Mouse (Mus musculus): ENCODE measurements around the gene Grik2. TPM values are rescaled to one million over a fixed set of nuclear protein-coding genes. Genes with fewer than 3 reads are reported as not detected.

Gene Grik2
- total and polyA plus RNA-seq, 2 experiments from 2014 or later = 30.2 to 102 TPM

GRCm38 (mm10) chr10:49788914-49789313, 348 bp upstream of the Grik2 start:
- Histone ChIP-seq H3K4me1 (ENCODE audit: insufficient read depth) (peaks cover 7% of the 10 kb centered on the region; the same call in 1 of the 2 replicates), H3K4me2 (ENCODE audit: low read depth) (peak overlapping the region; percentile 54), H3K36me3 (ENCODE audit: insufficient read depth) (no peaks in the 10 kb centered on the region), H3K27me3 (ENCODE audit: insufficient read depth, low read length) (no peaks in the 10 kb centered on the region), H3K27ac (ENCODE audit: low read depth, low read length) (peak overlapping the region; percentile 86), H3K9me3 (ENCODE audit: low read length) (no peaks in the 10 kb centered on the region), H3K4me3 (ENCODE audit: low read depth, low read length) (peak overlapping the region; percentile 92), H3K9ac (peak overlapping the region; percentile 90)
- 11% methylated on average over 5 of the region's 5 CpGs for WGBS
- no peak for TF ChIP-seq CTCF (IDR thresholded peaks at IDR 0.05; ENCODE audit: low read depth)
- DNase-seq (no peak), ATAC-seq (peak; percentile 61)

GRCm38 (mm10) chr10:49786630-49787029, 1.9 kb downstream of the Grik2 start:
- Histone ChIP-seq H3K4me2 (ENCODE audit: low read depth) (peak overlapping the region; percentile 54), H3K4me3 (ENCODE audit: low read depth, low read length) (peak overlapping the region; percentile 92), H3K9ac (peak overlapping the region; percentile 43), H3K27me3 (ENCODE audit: insufficient read depth, low read length) (no peaks in the 10 kb centered on the region), H3K9me3 (ENCODE audit: low read length) (no peaks in the 10 kb centered on the region), H3K4me1 (ENCODE audit: insufficient read depth) (peaks cover 7% of the 10 kb centered on the region; the same call in 1 of the 2 replicates), H3K36me3 (ENCODE audit: insufficient read depth) (no peaks in the 10 kb centered on the region), H3K27ac (ENCODE audit: low read depth, low read length) (no peak overlapping the region)
- no peak for ATAC-seq
- DNase-seq = peak; percentile 62
- 12% methylated on average over 3 of the region's 3 CpGs for WGBS
- TF ChIP-seq CTCF (IDR thresholded peaks at IDR 0.05; ENCODE audit: low read depth) = peak; percentile 44

GRCm38 (mm10) chr10:49785477-49785876, 3.1 kb downstream of the Grik2 start:
- Histone ChIP-seq H3K4me2 (ENCODE audit: low read depth) (peak overlapping the region; percentile 38), H3K27me3 (ENCODE audit: insufficient read depth, low read length) (no peaks in the 10 kb centered on the region), H3K4me1 (ENCODE audit: insufficient read depth) (peaks cover 7% of the 10 kb centered on the region; the same call in 1 of the 2 replicates), H3K4me3 (ENCODE audit: low read depth, low read length) (peak overlapping the region; percentile 92), H3K27ac (ENCODE audit: low read depth, low read length) (no peak overlapping the region), H3K36me3 (ENCODE audit: insufficient read depth) (no peaks in the 10 kb centered on the region), H3K9me3 (ENCODE audit: low read length) (no peaks in the 10 kb centered on the region), H3K9ac (peak overlapping the region; percentile 18; the same call in 1 of the 2 replicates)
- whole genome bisulfite sequencing = 41% methylated on average over 2 of the region's 2 CpGs
- no peak for TF ChIP-seq CTCF (IDR thresholded peaks at IDR 0.05; ENCODE audit: low read depth)
- ATAC-seq = no peak
- no peak for DNase-seq

- ATAC-seq (no peak), DNase-seq (peak; percentile 81)
- WGBS = 6% methylated on average over 2 of the region's 2 CpGs
- H3K27ac ChIP-seq (ENCODE audit: low read depth, low read length) = no peak overlapping the region
- no peak overlapping the region; the same call in 1 of the 2 replicates for H3K9ac ChIP-seq
- TF ChIP-seq CTCF (IDR thresholded peaks at IDR 0.05; ENCODE audit: low read depth) = peak; percentile 82
- no peaks in the 10 kb centered on the region for H3K36me3 ChIP-seq (ENCODE audit: insufficient read depth)
- H3K9me3 ChIP-seq (ENCODE audit: low read length) = no peaks in the 10 kb centered on the region
- H3K4me3 ChIP-seq (ENCODE audit: low read depth, low read length) = peak overlapping the region; percentile 92
- peaks cover 3% of the 10 kb centered on the region; the same call in 1 of the 2 replicates for H3K4me1 ChIP-seq (ENCODE audit: insufficient read depth)
- H3K27me3 ChIP-seq (ENCODE audit: insufficient read depth, low read length) = no peaks in the 10 kb centered on the region
- peak overlapping the region; percentile 38 for H3K4me2 ChIP-seq (ENCODE audit: low read depth)
Measured at GRCm38 (mm10) chr10:49784831-49785230, 3.7 kb downstream of the Grik2 start.

- TF ChIP-seq CTCF (IDR thresholded peaks at IDR 0.05; ENCODE audit: low read depth) = no peak
- DNase-seq (peak; percentile 78), ATAC-seq (peak; percentile 78)
- H3K4me3 ChIP-seq (ENCODE audit: low read depth, low read length) = peak overlapping the region; percentile 59
- peak overlapping the region; percentile 85 for H3K27ac ChIP-seq (ENCODE audit: low read depth, low read length)
- under 1% methylated on average over 44 of the region's 44 CpGs for WGBS
- no peaks in the 10 kb centered on the region for H3K36me3 ChIP-seq (ENCODE audit: insufficient read depth)
- peak overlapping the region; percentile 69 for H3K4me2 ChIP-seq (ENCODE audit: low read depth)
- no peaks in the 10 kb centered on the region for H3K27me3 ChIP-seq (ENCODE audit: insufficient read depth, low read length)
- H3K4me1 ChIP-seq (ENCODE audit: insufficient read depth) = no peaks in the 10 kb centered on the region
- no peaks in the 10 kb centered on the region for H3K9me3 ChIP-seq (ENCODE audit: low read length)
- H3K9ac ChIP-seq = peak overlapping the region; percentile 72
Measured at GRCm38 (mm10) chr10:49782741-49783691, 5.5 kb downstream of the Grik2 start.

GRCm38 (mm10) chr10:49782061-49782460, 6.5 kb downstream of the Grik2 start:
- Histone ChIP-seq H3K27me3 (ENCODE audit: insufficient read depth, low read length) (no peaks in the 10 kb centered on the region), H3K4me2 (ENCODE audit: low read depth) (peak overlapping the region; percentile 69), H3K36me3 (ENCODE audit: insufficient read depth) (no peaks in the 10 kb centered on the region), H3K9me3 (ENCODE audit: low read length) (no peaks in the 10 kb centered on the region), H3K27ac (ENCODE audit: low read depth, low read length) (0 out of 2 replicates have a peak overlapping the region, but pooled peaks have one; percentile 85), H3K9ac (peak overlapping the region; percentile 72), H3K4me1 (ENCODE audit: insufficient read depth) (0 out of 2 replicates have a peak, but pooled peaks cover 3% of the 10 kb centered on the region), H3K4me3 (ENCODE audit: low read depth, low read length) (peak overlapping the region; percentile 59)
- DNase-seq (peak; percentile 44), ATAC-seq (no peak)
- WGBS = 2% methylated on average over 7 of the region's 7 CpGs
- TF ChIP-seq CTCF (IDR thresholded peaks at IDR 0.05; ENCODE audit: low read depth) = no peak

- Histone ChIP-seq H3K27me3 (ENCODE audit: insufficient read depth, low read length) (no peaks in the 10 kb centered on the region), H3K9ac (no peak overlapping the region), H3K27ac (ENCODE audit: low read depth, low read length) (no peak overlapping the region), H3K4me3 (ENCODE audit: low read depth, low read length) (peak overlapping the region; percentile 11), H3K4me2 (ENCODE audit: low read depth) (peak overlapping the region; percentile 69), H3K36me3 (ENCODE audit: insufficient read depth) (no peaks in the 10 kb centered on the region), H3K9me3 (ENCODE audit: low read length) (no peaks in the 10 kb centered on the region), H3K4me1 (ENCODE audit: insufficient read depth) (0 out of 2 replicates have a peak, but pooled peaks cover 3% of the 10 kb centered on the region)
- no peak for DNase-seq
- WGBS = 61% methylated on average over 2 of the region's 2 CpGs
- ATAC-seq = no peak
- no peak for TF ChIP-seq CTCF (IDR thresholded peaks at IDR 0.05; ENCODE audit: low read depth)
Measured at GRCm38 (mm10) chr10:49780430-49780829, 8.1 kb downstream of the Grik2 start.

Data from forebrain, postnatal 0 days (tissue).